Mouse (Mus musculus): ENCODE results near the gene Amn. TPM values are rescaled to one million over a fixed set of nuclear protein-coding genes. Genes with fewer than 3 reads are reported as not detected.

Amn gene
- polyA plus RNA-seq, 2 experiments, result 0.55 to 1.4 TPM

GRCm38 (mm10) chr12:111283573-111283972 is 12.7 kb downstream of the Amn start:
- Histone ChIP-seq H3K36me3 (ENCODE audit: control insufficient read depth, insufficient read depth, low read length) (no peaks in the 10 kb centered on the region), H3K9ac (ENCODE audit: low read depth, low read length, severe bottlenecking) (no peak overlapping the region), H3K4me1 (ENCODE audit: control insufficient read depth, insufficient read depth, low read length) (peaks cover 6% of the 10 kb centered on the region), H3K4me2 (replicated peaks; ENCODE audit: low read depth, low read length, severe bottlenecking) (no peak overlapping the region), H3K27ac (replicated peaks; ENCODE audit: low read depth, low read length) (no peak overlapping the region), H3K4me3 (replicated peaks; ENCODE audit: low read length) (no peak overlapping the region), H3K9me3 (ENCODE audit: control insufficient read depth, low read length) (no peaks in the 10 kb centered on the region), H3K27me3 (ENCODE audit: control insufficient read depth, insufficient read depth, low read length) (no peaks in the 10 kb centered on the region)
- ATAC-seq (ENCODE audit: low FRiP score, low read depth) (no peak), DNase-seq (ENCODE audit: low spot score) (no peak)
- 77% methylated on average over 4 of the region's 4 CpGs for WGBS
- TF ChIP-seq POLR2A (IDR thresholded peaks at IDR 0.05; ENCODE audit: borderline replicate concordance, extremely low read depth, insufficient read depth, insufficient read length), result no peak

DNA sequence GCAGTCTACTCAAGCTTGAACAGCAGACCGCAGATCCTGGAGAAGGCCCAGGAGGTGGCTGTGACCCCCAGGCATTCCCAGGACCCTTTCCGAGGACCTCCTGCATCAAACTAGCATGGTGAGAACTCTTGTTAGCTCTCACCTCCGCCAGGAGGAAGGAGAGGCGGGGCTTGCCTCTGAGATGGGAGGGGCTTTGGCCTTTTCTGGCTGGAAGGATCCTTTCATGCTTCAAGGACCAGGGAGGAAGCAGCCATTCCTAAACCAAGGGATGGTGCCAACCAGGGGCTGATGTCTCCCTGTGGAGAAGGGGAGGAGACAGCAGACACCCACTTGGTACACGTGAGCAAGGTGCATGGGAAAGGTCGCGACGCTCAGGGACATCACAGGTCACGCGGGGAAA is 13.6 kb downstream of the Amn start:
- peaks cover 6% of the 10 kb centered on the region for H3K4me1 ChIP-seq (ENCODE audit: control insufficient read depth, insufficient read depth, low read length)
- peak overlapping the region; percentile 31; the same call in 1 of the 2 replicates for H3K9ac ChIP-seq (ENCODE audit: low read depth, low read length, severe bottlenecking)

DNA sequence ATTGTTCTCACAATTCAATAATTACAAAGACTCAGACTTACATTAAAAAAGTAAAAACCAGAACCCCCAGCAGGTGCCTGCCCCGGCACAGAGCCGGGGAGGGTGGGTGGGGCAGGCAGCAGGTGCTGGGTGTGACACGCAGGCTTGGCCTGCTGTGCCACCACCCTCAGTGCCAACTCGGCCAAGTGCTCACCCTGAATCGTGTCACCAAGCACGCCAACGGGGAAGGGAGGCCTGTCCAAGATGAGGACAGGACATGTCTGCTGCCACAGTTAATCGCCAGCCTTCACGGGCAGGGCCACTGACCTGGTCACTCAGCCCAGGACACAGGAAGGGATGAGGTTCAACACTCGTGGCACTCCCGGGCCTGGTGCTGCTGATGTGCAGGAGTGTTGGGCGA is 22.1 kb downstream of the Amn start:
- Histone ChIP-seq H3K4me1 (ENCODE audit: control insufficient read depth, insufficient read depth, low read length) (no peaks in the 10 kb centered on the region), H3K27me3 (ENCODE audit: control insufficient read depth, insufficient read depth, low read length) (no peaks in the 10 kb centered on the region), H3K36me3 (ENCODE audit: control insufficient read depth, insufficient read depth, low read length) (peaks cover 73% of the 10 kb centered on the region), H3K4me2 (replicated peaks; ENCODE audit: low read depth, low read length, severe bottlenecking) (no peak overlapping the region), H3K9ac (ENCODE audit: low read depth, low read length, severe bottlenecking) (no peak overlapping the region), H3K27ac (replicated peaks; ENCODE audit: low read depth, low read length) (no peak overlapping the region), H3K4me3 (replicated peaks; ENCODE audit: low read length) (no peak overlapping the region), H3K9me3 (ENCODE audit: control insufficient read depth, low read length) (no peaks in the 10 kb centered on the region)
- no peak for TF ChIP-seq POLR2A (IDR thresholded peaks at IDR 0.05; ENCODE audit: borderline replicate concordance, extremely low read depth, insufficient read depth, insufficient read length)
- ATAC-seq (ENCODE audit: low FRiP score, low read depth), result no peak
- 89% methylated on average over 12 of the region's 12 CpGs for WGBS
- DNase-seq (ENCODE audit: low spot score), result no peak

More for the DNA sequence above, 13.6 kb downstream of the Amn start:
- Histone ChIP-seq H3K9me3 (ENCODE audit: control insufficient read depth, low read length) (no peaks in the 10 kb centered on the region), H3K4me3 (replicated peaks; ENCODE audit: low read length) (peak overlapping the region; percentile 25), H3K27me3 (ENCODE audit: control insufficient read depth, insufficient read depth, low read length) (no peaks in the 10 kb centered on the region), H3K4me2 (replicated peaks; ENCODE audit: low read depth, low read length, severe bottlenecking) (peak overlapping the region; percentile 31), H3K36me3 (ENCODE audit: control insufficient read depth, insufficient read depth, low read length) (no peaks in the 10 kb centered on the region), H3K27ac (replicated peaks; ENCODE audit: low read depth, low read length) (no peak overlapping the region)
- WGBS, result 24% methylated on average over 10 of the region's 10 CpGs
- TF ChIP-seq POLR2A (IDR thresholded peaks at IDR 0.05; ENCODE audit: borderline replicate concordance, extremely low read depth, insufficient read depth, insufficient read length), result no peak
- ATAC-seq (ENCODE audit: low FRiP score, low read depth), result no peak
- no peak for DNase-seq (ENCODE audit: low spot score)

GRCm38 (mm10) chr12:111301322-111302017 is 30.6 kb downstream of the Amn start:
- no peak overlapping the region for H3K27ac ChIP-seq (replicated peaks; ENCODE audit: low read depth, low read length)
- peaks cover 92% of the 10 kb centered on the region for H3K36me3 ChIP-seq (ENCODE audit: control insufficient read depth, insufficient read depth, low read length)
- H3K9ac ChIP-seq (ENCODE audit: low read depth, low read length, severe bottlenecking), result no peak overlapping the region
- H3K27me3 ChIP-seq (ENCODE audit: control insufficient read depth, insufficient read depth, low read length), result no peaks in the 10 kb centered on the region
- H3K4me2 ChIP-seq (replicated peaks; ENCODE audit: low read depth, low read length, severe bottlenecking), result no peak overlapping the region
- WGBS, result 93% methylated on average over 27 of the region's 27 CpGs
- ATAC-seq (ENCODE audit: low FRiP score, low read depth), result no peak
- no peak for TF ChIP-seq POLR2A (IDR thresholded peaks at IDR 0.05; ENCODE audit: borderline replicate concordance, extremely low read depth, insufficient read depth, insufficient read length)
- no peaks in the 10 kb centered on the region for H3K9me3 ChIP-seq (ENCODE audit: control insufficient read depth, low read length)
- H3K4me1 ChIP-seq (ENCODE audit: control insufficient read depth, insufficient read depth, low read length), result no peaks in the 10 kb centered on the region
- no peak for DNase-seq (ENCODE audit: low spot score)
- H3K4me3 ChIP-seq (replicated peaks; ENCODE audit: low read length), result no peak overlapping the region

GRCm38 (mm10) chr12:111302018-111302345 is 31.1 kb downstream of the Amn start:
- H3K4me2 ChIP-seq (replicated peaks; ENCODE audit: low read depth, low read length, severe bottlenecking), result no peak overlapping the region
- H3K4me1 ChIP-seq (ENCODE audit: control insufficient read depth, insufficient read depth, low read length), result no peaks in the 10 kb centered on the region
- H3K36me3 ChIP-seq (ENCODE audit: control insufficient read depth, insufficient read depth, low read length), result peaks cover 92% of the 10 kb centered on the region
- H3K27me3 ChIP-seq (ENCODE audit: control insufficient read depth, insufficient read depth, low read length), result no peaks in the 10 kb centered on the region
- DNase-seq (ENCODE audit: low spot score) (no peak), ATAC-seq (ENCODE audit: low FRiP score, low read depth) (no peak)
- no peak overlapping the region for H3K27ac ChIP-seq (replicated peaks; ENCODE audit: low read depth, low read length)
- WGBS, result 96% methylated on average over 14 of the region's 14 CpGs
- no peak overlapping the region for H3K4me3 ChIP-seq (replicated peaks; ENCODE audit: low read length)
- H3K9ac ChIP-seq (ENCODE audit: low read depth, low read length, severe bottlenecking), result no peak overlapping the region
- no peaks in the 10 kb centered on the region for H3K9me3 ChIP-seq (ENCODE audit: control insufficient read depth, low read length)
- no peak for TF ChIP-seq POLR2A (IDR thresholded peaks at IDR 0.05; ENCODE audit: borderline replicate concordance, extremely low read depth, insufficient read depth, insufficient read length)
